Mouse (Mus musculus): ENCODE measurements around the gene Hoxd12. TPM values are rescaled to one million over a fixed set of nuclear protein-coding genes. Genes with fewer than 3 reads are reported as not detected.

Gene Hoxd12
- polyA plus RNA-seq, 1 experiment from 2014 or later, result 4.5 TPM

- WGBS, result 28% methylated on average over 4 of the region's 4 CpGs
- Histone ChIP-seq H3K27ac (ENCODE audit: low read length) (peak overlapping the region; percentile 98), H3K9me3 (ENCODE audit: low read length) (no peaks in the 10 kb centered on the region), H3K4me1 (ENCODE audit: insufficient read depth, low read length) (peaks cover 39% of the 10 kb centered on the region), H3K4me3 (ENCODE audit: low read length) (peak overlapping the region; percentile 82), H3K36me3 (ENCODE audit: insufficient read depth, low read length) (no peaks in the 10 kb centered on the region; the same call in 1 of the 2 replicates), H3K9ac (replicated peaks; ENCODE audit: low read length) (peak overlapping the region; percentile 92), H3K27me3 (ENCODE audit: insufficient read depth, low read length) (no peaks in the 10 kb centered on the region), H3K4me2 (replicated peaks; ENCODE audit: low read depth, low read length) (peak overlapping the region; percentile 80)
- ATAC-seq (ENCODE audit: low FRiP score, low TSS enrichment), result no peak
Measured at GRCm38 (mm10) chr2:74693432-74693827, 18.6 kb downstream of the Hoxd12 start.

- H3K27ac ChIP-seq (ENCODE audit: low read length), result peak overlapping the region; percentile 98
Measured at GRCm38 (mm10) chr2:74694066-74694465, 19.3 kb downstream of the Hoxd12 start.

GRCm38 (mm10) chr2:74695383-74695782, 20.6 kb downstream of the Hoxd12 start:
- 41% methylated on average over 1 of the region's 1 CpGs for WGBS
- H3K4me3 ChIP-seq (ENCODE audit: low read length), result peak overlapping the region; percentile 82
- no peaks in the 10 kb centered on the region for H3K9me3 ChIP-seq (ENCODE audit: low read length)
- H3K27ac ChIP-seq (ENCODE audit: low read length), result peak overlapping the region; percentile 99; the same call in 1 of the 2 replicates
- H3K4me2 ChIP-seq (replicated peaks; ENCODE audit: low read depth, low read length), result peak overlapping the region; percentile 80
- H3K27me3 ChIP-seq (ENCODE audit: insufficient read depth, low read length), result no peaks in the 10 kb centered on the region
- H3K36me3 ChIP-seq (ENCODE audit: insufficient read depth, low read length), result no peaks in the 10 kb centered on the region; the same call in 1 of the 2 replicates
- ATAC-seq (ENCODE audit: low FRiP score, low TSS enrichment), result no peak
- peak overlapping the region; percentile 99 for H3K9ac ChIP-seq (replicated peaks; ENCODE audit: low read length)
- peaks cover 46% of the 10 kb centered on the region for H3K4me1 ChIP-seq (ENCODE audit: insufficient read depth, low read length)

More at GRCm38 (mm10) chr2:74694066-74694465, 19.3 kb downstream of the Hoxd12 start:
- 5% methylated on average over 16 of the region's 16 CpGs for WGBS
- peak overlapping the region; percentile 92 for H3K9ac ChIP-seq (replicated peaks; ENCODE audit: low read length)
- ATAC-seq (ENCODE audit: low FRiP score, low TSS enrichment), result no peak
- H3K36me3 ChIP-seq (ENCODE audit: insufficient read depth, low read length), result no peaks in the 10 kb centered on the region; the same call in 1 of the 2 replicates
- peaks cover 39% of the 10 kb centered on the region for H3K4me1 ChIP-seq (ENCODE audit: insufficient read depth, low read length)
- peak overlapping the region; percentile 80 for H3K4me2 ChIP-seq (replicated peaks; ENCODE audit: low read depth, low read length)
- no peaks in the 10 kb centered on the region for H3K9me3 ChIP-seq (ENCODE audit: low read length)
- H3K27me3 ChIP-seq (ENCODE audit: insufficient read depth, low read length), result no peaks in the 10 kb centered on the region
- peak overlapping the region; percentile 82 for H3K4me3 ChIP-seq (ENCODE audit: low read length)

- 27% methylated on average over 7 of the region's 7 CpGs for WGBS
- no peaks in the 10 kb centered on the region; the same call in 1 of the 2 replicates for H3K36me3 ChIP-seq (ENCODE audit: insufficient read depth, low read length)
- peak overlapping the region; percentile 99 for H3K9ac ChIP-seq (replicated peaks; ENCODE audit: low read length)
- H3K4me1 ChIP-seq (ENCODE audit: insufficient read depth, low read length), result peaks cover 50% of the 10 kb centered on the region
- peak overlapping the region; percentile 99 for H3K27ac ChIP-seq (ENCODE audit: low read length)
- ATAC-seq (ENCODE audit: low FRiP score, low TSS enrichment), result no peak
- H3K9me3 ChIP-seq (ENCODE audit: low read length), result no peaks in the 10 kb centered on the region
- H3K27me3 ChIP-seq (ENCODE audit: insufficient read depth, low read length), result no peaks in the 10 kb centered on the region
- H3K4me2 ChIP-seq (replicated peaks; ENCODE audit: low read depth, low read length), result peak overlapping the region; percentile 80
- H3K4me3 ChIP-seq (ENCODE audit: low read length), result peak overlapping the region; percentile 82
Measured at GRCm38 (mm10) chr2:74695813-74696430, 21.1 kb downstream of the Hoxd12 start.

- Histone ChIP-seq H3K9ac (replicated peaks; ENCODE audit: low read length) (peak overlapping the region; percentile 99), H3K9me3 (ENCODE audit: low read length) (no peaks in the 10 kb centered on the region), H3K27me3 (ENCODE audit: insufficient read depth, low read length) (no peaks in the 10 kb centered on the region), H3K27ac (ENCODE audit: low read length) (peak overlapping the region; percentile 99), H3K36me3 (ENCODE audit: insufficient read depth, low read length) (no peaks in the 10 kb centered on the region; the same call in 1 of the 2 replicates), H3K4me2 (replicated peaks; ENCODE audit: low read depth, low read length) (peak overlapping the region; percentile 80), H3K4me3 (ENCODE audit: low read length) (peak overlapping the region; percentile 82), H3K4me1 (ENCODE audit: insufficient read depth, low read length) (peaks cover 51% of the 10 kb centered on the region)
- 10% methylated on average over 34 of the region's 34 CpGs for WGBS
- peak; percentile 41 for ATAC-seq (ENCODE audit: low FRiP score, low TSS enrichment)
Measured at GRCm38 (mm10) chr2:74696442-74697335, 21.9 kb downstream of the Hoxd12 start.

- H3K36me3 ChIP-seq (ENCODE audit: insufficient read depth, low read length), result no peaks in the 10 kb centered on the region; the same call in 1 of the 2 replicates
- peak within 1 kb of the TSS; percentile 82 for H3K4me3 ChIP-seq (ENCODE audit: low read length)
- peaks cover 47% of the 10 kb centered on the region for H3K4me1 ChIP-seq (ENCODE audit: insufficient read depth, low read length)
- no peaks in the 10 kb centered on the region for H3K9me3 ChIP-seq (ENCODE audit: low read length)
- H3K9ac ChIP-seq (replicated peaks; ENCODE audit: low read length), result peak within 1 kb of the TSS; percentile 99
- peak within 1 kb of the TSS; percentile 99 for H3K27ac ChIP-seq (ENCODE audit: low read length)
- ATAC-seq (ENCODE audit: low FRiP score, low TSS enrichment), result peak; percentile 64
- under 1% methylated on average over 43 of the region's 43 CpGs for WGBS
- peak within 1 kb of the TSS; percentile 80 for H3K4me2 ChIP-seq (replicated peaks; ENCODE audit: low read depth, low read length)
- no peaks in the 10 kb centered on the region for H3K27me3 ChIP-seq (ENCODE audit: insufficient read depth, low read length)
Measured at GRCm38 (mm10) chr2:74697567-74698121, 22.8 kb downstream of the Hoxd12 start, which contains the start of gene Hoxd9. Hoxd9 (plus strand) TSS chr2:74697727.

- H3K36me3 ChIP-seq (ENCODE audit: insufficient read depth, low read length), result no peaks in the 10 kb centered on the region
- peaks cover 47% of the 10 kb centered on the region for H3K4me1 ChIP-seq (ENCODE audit: insufficient read depth, low read length)
- WGBS, result under 1% methylated on average over 63 of the region's 86 CpGs
- peak overlapping the region; percentile 99 for H3K27ac ChIP-seq (ENCODE audit: low read length)
- H3K4me2 ChIP-seq (replicated peaks; ENCODE audit: low read depth, low read length), result peak overlapping the region; percentile 80
- peak overlapping the region; percentile 99 for H3K9ac ChIP-seq (replicated peaks; ENCODE audit: low read length)
- no peaks in the 10 kb centered on the region for H3K27me3 ChIP-seq (ENCODE audit: insufficient read depth, low read length)
- peak overlapping the region; percentile 82 for H3K4me3 ChIP-seq (ENCODE audit: low read length)
- ATAC-seq (ENCODE audit: low FRiP score, low TSS enrichment), result peak; percentile 18
- no peaks in the 10 kb centered on the region for H3K9me3 ChIP-seq (ENCODE audit: low read length)
Measured at GRCm38 (mm10) chr2:74698201-74699052, 23.6 kb downstream of the Hoxd12 start.

- no peaks in the 10 kb centered on the region for H3K9me3 ChIP-seq (ENCODE audit: low read length)
- H3K27me3 ChIP-seq (ENCODE audit: insufficient read depth, low read length), result no peaks in the 10 kb centered on the region
- ATAC-seq (ENCODE audit: low FRiP score, low TSS enrichment), result no peak
- no peaks in the 10 kb centered on the region for H3K36me3 ChIP-seq (ENCODE audit: insufficient read depth, low read length)
- peak overlapping the region; percentile 99 for H3K9ac ChIP-seq (replicated peaks; ENCODE audit: low read length)
- H3K4me1 ChIP-seq (ENCODE audit: insufficient read depth, low read length), result peaks cover 50% of the 10 kb centered on the region
- H3K27ac ChIP-seq (ENCODE audit: low read length), result peak overlapping the region; percentile 99
- peak overlapping the region; percentile 80 for H3K4me2 ChIP-seq (replicated peaks; ENCODE audit: low read depth, low read length)
- H3K4me3 ChIP-seq (ENCODE audit: low read length), result peak overlapping the region; percentile 82
- 2% methylated on average over 17 of the region's 17 CpGs for WGBS
Measured at GRCm38 (mm10) chr2:74699053-74699430, 24.2 kb downstream of the Hoxd12 start.

Data from kidney, embryonic 16.5 days (tissue).